Mouse (Mus musculus): ENCODE data around the gene Cand1. TPM values are rescaled to one million over a fixed set of nuclear protein-coding genes. Genes with fewer than 3 reads are reported as not detected.

Cand1 gene
- polyA plus RNA-seq, 1 experiment from 2014 or later = 63.2 TPM

GRCm38 (mm10) chr10:119264761-119265160 lies 24.9 kb upstream of the Cand1 start:
- no peak for ATAC-seq (ENCODE audit: insufficient number of reproducible peaks, insufficient read depth, low FRiP score, low read depth)
- Histone ChIP-seq H3K4me1 (ENCODE audit: control insufficient read depth in 2 of 2, insufficient read depth in 2 of 2, low read length in 2 of 2) (no peaks in the 10 kb centered on the region), H3K27ac (replicated peaks in 1 of 2; ENCODE audit: control insufficient read depth in 1 of 2, insufficient read depth in 1 of 2, low read depth in 2 of 2, low read length in 2 of 2) (no peak overlapping the region), H3K9me3 (ENCODE audit: control insufficient read depth, low read length) (0 out of 2 replicates have a peak, but pooled peaks cover 6% of the 10 kb centered on the region), H3K4me3 (ENCODE audit: control insufficient read depth in 1 of 2, insufficient read depth in 1 of 2, low read depth in 1 of 2, low read length in 2 of 2) (no peak overlapping the region), H3K27me3 (ENCODE audit: control insufficient read depth, insufficient read depth, low read length) (no peaks in the 10 kb centered on the region), H3K4me2 (ENCODE audit: low read length) (no peak overlapping the region), H3K36me3 (ENCODE audit: control insufficient read depth, insufficient read depth, low read length) (no peaks in the 10 kb centered on the region), H3K9ac (ENCODE audit: low read length) (no peak overlapping the region)
- WGBS = 69% methylated on average over 7 of the region's 7 CpGs

- H3K27ac ChIP-seq (replicated peaks in 1 of 2; ENCODE audit: control insufficient read depth in 1 of 2, insufficient read depth in 1 of 2, low read depth in 2 of 2, low read length in 2 of 2) = no peak overlapping the region
- H3K4me1 ChIP-seq (ENCODE audit: control insufficient read depth in 2 of 2, insufficient read depth in 2 of 2, low read length in 2 of 2) = no peaks in the 10 kb centered on the region
- H3K9ac ChIP-seq (ENCODE audit: low read length) = no peak overlapping the region
- H3K36me3 ChIP-seq (ENCODE audit: control insufficient read depth, insufficient read depth, low read length) = no peaks in the 10 kb centered on the region
- H3K4me2 ChIP-seq (ENCODE audit: low read length) = no peak overlapping the region
- H3K9me3 ChIP-seq (ENCODE audit: control insufficient read depth, low read length) = 0 out of 2 replicates have a peak, but pooled peaks cover 6% of the 10 kb centered on the region
- H3K27me3 ChIP-seq (ENCODE audit: control insufficient read depth, insufficient read depth, low read length) = no peaks in the 10 kb centered on the region
- ATAC-seq (ENCODE audit: insufficient number of reproducible peaks, insufficient read depth, low FRiP score, low read depth) = no peak
- no peak overlapping the region for H3K4me3 ChIP-seq (ENCODE audit: control insufficient read depth in 1 of 2, insufficient read depth in 1 of 2, low read depth in 1 of 2, low read length in 2 of 2)
- WGBS = 88% methylated on average over 5 of the region's 5 CpGs
Measured at GRCm38 (mm10) chr10:119262821-119263220, 23.0 kb upstream of the Cand1 start.

DNA sequence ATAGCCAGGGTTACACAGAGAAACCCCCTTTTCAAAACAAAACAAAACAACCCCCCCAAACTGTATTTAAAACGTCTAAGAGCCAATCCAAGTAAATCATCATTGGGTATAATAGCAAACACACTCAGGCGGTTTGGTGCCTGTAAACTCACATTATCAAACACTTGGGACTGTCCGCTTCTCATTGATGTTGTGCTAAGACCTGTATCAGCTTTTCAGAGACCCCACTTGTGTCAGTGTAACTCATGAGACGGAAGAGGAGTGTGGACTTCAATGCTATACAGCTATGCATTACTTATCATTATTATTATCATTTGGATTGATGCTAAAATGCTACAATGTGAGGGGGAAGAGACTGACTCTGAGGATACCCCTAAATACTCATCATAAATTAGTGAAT lies 18.0 kb upstream of the Cand1 start:
- 70% methylated on average over 4 of the region's 4 CpGs for WGBS
- no peak overlapping the region for H3K9ac ChIP-seq (ENCODE audit: low read length)
- no peak for ATAC-seq (ENCODE audit: insufficient number of reproducible peaks, insufficient read depth, low FRiP score, low read depth)
- no peak overlapping the region for H3K4me3 ChIP-seq (ENCODE audit: control insufficient read depth in 1 of 2, insufficient read depth in 1 of 2, low read depth in 1 of 2, low read length in 2 of 2)
- H3K27me3 ChIP-seq (ENCODE audit: control insufficient read depth, insufficient read depth, low read length) = no peaks in the 10 kb centered on the region
- H3K4me2 ChIP-seq (ENCODE audit: low read length) = no peak overlapping the region
- H3K4me1 ChIP-seq (ENCODE audit: control insufficient read depth in 2 of 2, insufficient read depth in 2 of 2, low read length in 2 of 2) = no peaks in the 10 kb centered on the region
- H3K36me3 ChIP-seq (ENCODE audit: control insufficient read depth, insufficient read depth, low read length) = no peaks in the 10 kb centered on the region
- no peaks in the 10 kb centered on the region for H3K9me3 ChIP-seq (ENCODE audit: control insufficient read depth, low read length)
- H3K27ac ChIP-seq (replicated peaks in 1 of 2; ENCODE audit: control insufficient read depth in 1 of 2, insufficient read depth in 1 of 2, low read depth in 2 of 2, low read length in 2 of 2) = no peak overlapping the region

DNA sequence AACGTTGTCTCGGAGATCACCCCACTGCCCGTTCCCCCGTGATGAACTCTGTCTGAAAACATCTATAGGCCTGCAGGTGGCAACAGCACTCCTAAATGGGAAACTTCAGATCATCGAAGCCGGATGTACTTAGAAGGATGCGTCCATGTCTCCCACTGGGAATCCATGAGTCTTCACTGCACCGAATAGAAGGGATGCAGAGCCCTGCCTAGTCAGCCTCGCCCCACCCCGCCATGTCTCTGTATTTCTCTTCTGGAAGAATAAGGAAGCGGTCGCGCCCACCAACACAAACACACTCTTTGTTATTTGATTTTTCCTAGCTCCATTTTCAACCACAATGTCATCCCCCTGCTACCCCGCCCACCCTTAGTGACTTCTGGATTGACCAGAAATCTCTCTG lies 4.3 kb upstream of the Cand1 start:
- Histone ChIP-seq H3K27me3 (ENCODE audit: control insufficient read depth, insufficient read depth, low read length) (no peaks in the 10 kb centered on the region), H3K4me3 (ENCODE audit: control insufficient read depth in 1 of 2, insufficient read depth in 1 of 2, low read depth in 1 of 2, low read length in 2 of 2) (no peak overlapping the region), H3K4me1 (ENCODE audit: control insufficient read depth in 2 of 2, insufficient read depth in 2 of 2, low read length in 2 of 2) (peaks cover 0 to 3% of the 10 kb centered on the region in 2 experiments; a peak in 3 of 4 replicates), H3K4me2 (ENCODE audit: low read length) (no peak overlapping the region), H3K9me3 (ENCODE audit: control insufficient read depth, low read length) (no peaks in the 10 kb centered on the region), H3K36me3 (ENCODE audit: control insufficient read depth, insufficient read depth, low read length) (no peaks in the 10 kb centered on the region), H3K9ac (ENCODE audit: low read length) (no peak overlapping the region), H3K27ac (replicated peaks in 1 of 2; ENCODE audit: control insufficient read depth in 1 of 2, insufficient read depth in 1 of 2, low read depth in 2 of 2, low read length in 2 of 2) (no peak overlapping the region)
- no peak for ATAC-seq (ENCODE audit: insufficient number of reproducible peaks, insufficient read depth, low FRiP score, low read depth)
- 82% methylated on average over 14 of the region's 14 CpGs for WGBS

DNA sequence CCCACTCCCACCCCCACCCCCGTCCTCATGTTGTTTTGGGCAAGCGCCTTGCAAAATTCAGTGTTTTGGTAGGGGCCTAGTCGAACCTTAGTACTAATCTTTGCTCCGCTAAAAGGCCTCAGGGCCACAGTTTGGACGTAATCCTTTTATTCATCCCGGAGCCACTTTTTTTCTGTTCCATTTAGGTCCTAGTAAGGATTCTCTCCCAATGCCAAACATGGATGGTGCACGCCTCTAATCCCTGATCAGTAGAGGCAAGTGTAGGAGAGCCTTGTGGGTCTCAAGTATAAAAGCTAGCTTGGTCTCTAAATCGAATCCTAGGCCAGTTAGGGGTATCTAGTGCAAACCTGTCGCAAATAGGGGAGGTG lies 851 bp upstream of the Cand1 start:
- WGBS = 7% methylated on average over 9 of the region's 9 CpGs
- H3K9ac ChIP-seq (ENCODE audit: low read length) = peak overlapping the region; percentile 99
- peak overlapping the region; percentile 80 for H3K4me2 ChIP-seq (ENCODE audit: low read length)
- peaks cover 3% of the 10 kb centered on the region for H3K36me3 ChIP-seq (ENCODE audit: control insufficient read depth, insufficient read depth, low read length)
- peak overlapping the region; percentile 68 to 99 for H3K27ac ChIP-seq (replicated peaks in 1 of 2; ENCODE audit: control insufficient read depth in 1 of 2, insufficient read depth in 1 of 2, low read depth in 2 of 2, low read length in 2 of 2)
- no peaks in the 10 kb centered on the region for H3K9me3 ChIP-seq (ENCODE audit: control insufficient read depth, low read length)
- no peaks in the 10 kb centered on the region for H3K27me3 ChIP-seq (ENCODE audit: control insufficient read depth, insufficient read depth, low read length)
- no peak for ATAC-seq (ENCODE audit: insufficient number of reproducible peaks, insufficient read depth, low FRiP score, low read depth)
- H3K4me1 ChIP-seq (ENCODE audit: control insufficient read depth in 2 of 2, insufficient read depth in 2 of 2, low read length in 2 of 2) = peaks cover 3 to 17% of the 10 kb centered on the region in 2 experiments
- peak overlapping the region; percentile 57 to 100 for H3K4me3 ChIP-seq (ENCODE audit: control insufficient read depth in 1 of 2, insufficient read depth in 1 of 2, low read depth in 1 of 2, low read length in 2 of 2)

GRCm38 (mm10) chr10:119239633-119239968 lies 254 bp downstream of the Cand1 start:
- peak overlapping the region; percentile 73 to 100 for H3K4me3 ChIP-seq (ENCODE audit: control insufficient read depth in 1 of 2, insufficient read depth in 1 of 2, low read depth in 1 of 2, low read length in 2 of 2)
- H3K27me3 ChIP-seq (ENCODE audit: control insufficient read depth, insufficient read depth, low read length) = no peaks in the 10 kb centered on the region
- peak overlapping the region; percentile 99 for H3K9ac ChIP-seq (ENCODE audit: low read length)
- H3K9me3 ChIP-seq (ENCODE audit: control insufficient read depth, low read length) = no peaks in the 10 kb centered on the region
- WGBS = under 1% methylated on average over 36 of the region's 37 CpGs
- H3K4me1 ChIP-seq (ENCODE audit: control insufficient read depth in 2 of 2, insufficient read depth in 2 of 2, low read length in 2 of 2) = peaks cover 3 to 17% of the 10 kb centered on the region in 2 experiments
- peaks cover 12% of the 10 kb centered on the region for H3K36me3 ChIP-seq (ENCODE audit: control insufficient read depth, insufficient read depth, low read length)
- peak overlapping the region; percentile 73 for H3K4me2 ChIP-seq (ENCODE audit: low read length)
- ATAC-seq (ENCODE audit: insufficient number of reproducible peaks, insufficient read depth, low FRiP score, low read depth) = peak; percentile 55; the same call in 1 of the 2 replicates
- H3K27ac ChIP-seq (replicated peaks in 1 of 2; ENCODE audit: control insufficient read depth in 1 of 2, insufficient read depth in 1 of 2, low read depth in 2 of 2, low read length in 2 of 2) = peak overlapping the region; percentile 91 to 99

GRCm38 (mm10) chr10:119238985-119239631 lies 747 bp downstream of the Cand1 start:
- Histone ChIP-seq H3K4me3 (ENCODE audit: control insufficient read depth in 1 of 2, insufficient read depth in 1 of 2, low read depth in 1 of 2, low read length in 2 of 2) (peak overlapping the region; percentile 73 to 100), H3K4me2 (ENCODE audit: low read length) (peak overlapping the region; percentile 73), H3K9ac (ENCODE audit: low read length) (peak overlapping the region; percentile 99), H3K4me1 (ENCODE audit: control insufficient read depth in 2 of 2, insufficient read depth in 2 of 2, low read length in 2 of 2) (peaks cover 3 to 17% of the 10 kb centered on the region in 2 experiments), H3K27me3 (ENCODE audit: control insufficient read depth, insufficient read depth, low read length) (no peaks in the 10 kb centered on the region), H3K9me3 (ENCODE audit: control insufficient read depth, low read length) (no peaks in the 10 kb centered on the region), H3K36me3 (ENCODE audit: control insufficient read depth, insufficient read depth, low read length) (peaks cover 12% of the 10 kb centered on the region), H3K27ac (replicated peaks in 1 of 2; ENCODE audit: control insufficient read depth in 1 of 2, insufficient read depth in 1 of 2, low read depth in 2 of 2, low read length in 2 of 2) (peak overlapping the region; percentile 91 to 99)
- ATAC-seq (ENCODE audit: insufficient number of reproducible peaks, insufficient read depth, low FRiP score, low read depth) = peak; percentile 23; the same call in 1 of the 2 replicates
- under 1% methylated on average over 50 of the region's 54 CpGs for WGBS

DNA sequence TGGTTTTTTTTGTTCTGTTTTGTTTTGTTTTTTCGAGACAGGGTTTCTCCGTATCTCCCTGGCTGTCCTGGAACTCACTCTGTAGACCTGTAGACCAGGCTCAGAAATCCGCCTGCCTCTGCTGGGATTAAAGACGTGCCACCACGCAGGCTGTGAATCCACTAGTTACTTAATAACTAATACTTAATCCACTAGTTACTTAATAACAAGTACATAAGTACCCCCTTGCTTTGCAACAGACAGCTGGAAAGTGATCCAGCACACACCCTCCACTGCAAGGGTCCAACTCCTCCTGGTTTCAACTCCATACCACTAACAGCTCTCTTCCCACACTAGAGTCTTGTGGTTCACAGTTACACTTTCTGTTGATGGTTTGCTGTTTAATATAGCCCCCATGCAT lies 8.3 kb downstream of the Cand1 start:
- H3K4me1 ChIP-seq (ENCODE audit: control insufficient read depth in 2 of 2, insufficient read depth in 2 of 2, low read length in 2 of 2) = peaks cover 15 to 31% of the 10 kb centered on the region in 2 experiments
- no peak for ATAC-seq (ENCODE audit: insufficient number of reproducible peaks, insufficient read depth, low FRiP score, low read depth)

More for the DNA sequence above, 8.3 kb downstream of the Cand1 start:
- no peak overlapping the region for H3K4me3 ChIP-seq (ENCODE audit: control insufficient read depth in 1 of 2, insufficient read depth in 1 of 2, low read depth in 1 of 2, low read length in 2 of 2)
- H3K36me3 ChIP-seq (ENCODE audit: control insufficient read depth, insufficient read depth, low read length) = peaks cover 16% of the 10 kb centered on the region
- H3K27me3 ChIP-seq (ENCODE audit: control insufficient read depth, insufficient read depth, low read length) = no peaks in the 10 kb centered on the region
- no peak overlapping the region for H3K4me2 ChIP-seq (ENCODE audit: low read length)
- no peak overlapping the region for H3K27ac ChIP-seq (replicated peaks in 1 of 2; ENCODE audit: control insufficient read depth in 1 of 2, insufficient read depth in 1 of 2, low read depth in 2 of 2, low read length in 2 of 2)
- H3K9me3 ChIP-seq (ENCODE audit: control insufficient read depth, low read length) = no peaks in the 10 kb centered on the region
- WGBS = 83% methylated on average over 5 of the region's 5 CpGs
- H3K9ac ChIP-seq (ENCODE audit: low read length) = no peak overlapping the region
